Mouse (Mus musculus) hindbrain, embryonic 16.5 days (tissue): ENCODE data around the gene Pdgfa. TPM values are rescaled to one million over a fixed set of nuclear protein-coding genes. Genes with fewer than 3 reads are reported as not detected.

Source experiments
- ATAC-seq: fragments of 200-750 bp; cut with Nextera tagmentation; 2 replicates; pipeline ENCODE4 v1.8.0; 2017; ENCODE audit warnings: moderate TSS enrichment, moderate library complexity
- H3K27ac ChIP-seq: fragments of 300-500 bp; sonication (generic); 2 replicates; pipeline ENCODE4 v1.5.1; 2014; ENCODE audit warnings: low read depth, mild to moderate bottlenecking, control low read depth, low read length, moderate library complexity
- H3K27me3 ChIP-seq: fragments of 300-500 bp; sonication (generic); replicated peaks from 2 replicates; pipeline ENCODE4 v1.6.1; 2014; ENCODE audit warnings: low read length; ENCODE audit not compliant: control insufficient read depth, insufficient read depth
- H3K36me3 ChIP-seq: fragments of 300-500 bp; sonication (generic); 2 replicates; pipeline ENCODE4 v1.6.1; 2014; ENCODE audit warnings: mild to moderate bottlenecking, low read length, moderate library complexity, mixed read lengths; ENCODE audit not compliant: control insufficient read depth, insufficient read depth
- H3K4me1 ChIP-seq: fragments of 300-500 bp; sonication (generic); 2 replicates; pipeline ENCODE4 v1.6.1; 2014; ENCODE audit warnings: low read depth, low read length; ENCODE audit not compliant: control insufficient read depth, insufficient read depth
- H3K4me2 ChIP-seq: fragments of 300-500 bp; sonication (generic); 2 replicates; pipeline ENCODE4 v1.6.1; 2014; ENCODE audit warnings: mild to moderate bottlenecking, low read length, control low read depth, moderate library complexity
- H3K4me3 ChIP-seq: fragments of 300-500 bp; sonication (generic); 2 replicates; pipeline ENCODE4 v1.5.1; 2014; ENCODE audit warnings: mild to moderate bottlenecking, low read length, control low read depth, moderate library complexity
- H3K9ac ChIP-seq: fragments of 300-500 bp; sonication (generic); 2 replicates; pipeline ENCODE4 v1.6.1; 2014; ENCODE audit warnings: low read depth, mild to moderate bottlenecking, control low read depth, low read length, moderate library complexity
- H3K9me3 ChIP-seq: fragments of 300-500 bp; sonication (generic); 2 replicates; pipeline ENCODE4 v1.6.1; 2014; ENCODE audit warnings: mild to moderate bottlenecking, low read length, moderate library complexity; ENCODE audit not compliant: control insufficient read depth
- WGBS: fragments of 180-500 bp; shearing (Covaris S2); extraction: QIAGEN DNeasy Blood & Tissue Kit; methylation state at CpG from one replicate; pipeline ENCODE4 v1.1.7; 2014; 5-methylcytosine and 5-hydroxymethylcytosine counted together
- polyA plus RNA-seq: library from polyadenylated mRNA; unstranded; fragments of >200 nt; fragmentation: Nextera tagmentation; extraction: Ambion mirVana; gene quantifications from 2 replicates; pipeline ENCODE4 v1.2.1, GENCODE M21; 2015

Pdgfa gene
- polyA plus RNA-seq, 1 experiment from 2014 or later: 33.4 TPM

GRCm38 (mm10) chr5:139024351-139025105 lies 27.4 kb upstream of the Pdgfa start:
- no peak overlapping the region for H3K27ac ChIP-seq
- no peak overlapping the region for H3K4me3 ChIP-seq
- H3K36me3 ChIP-seq: no peaks in the 10 kb centered on the region
- no peaks in the 10 kb centered on the region for H3K27me3 ChIP-seq
- H3K9me3 ChIP-seq: no peaks in the 10 kb centered on the region
- H3K4me2 ChIP-seq: no peak overlapping the region
- no peak overlapping the region for H3K9ac ChIP-seq
- ATAC-seq: no peak
- H3K4me1 ChIP-seq: peaks cover 8% of the 10 kb centered on the region
- WGBS: 77% methylated on average over 12 of the region's 12 CpGs

DNA sequence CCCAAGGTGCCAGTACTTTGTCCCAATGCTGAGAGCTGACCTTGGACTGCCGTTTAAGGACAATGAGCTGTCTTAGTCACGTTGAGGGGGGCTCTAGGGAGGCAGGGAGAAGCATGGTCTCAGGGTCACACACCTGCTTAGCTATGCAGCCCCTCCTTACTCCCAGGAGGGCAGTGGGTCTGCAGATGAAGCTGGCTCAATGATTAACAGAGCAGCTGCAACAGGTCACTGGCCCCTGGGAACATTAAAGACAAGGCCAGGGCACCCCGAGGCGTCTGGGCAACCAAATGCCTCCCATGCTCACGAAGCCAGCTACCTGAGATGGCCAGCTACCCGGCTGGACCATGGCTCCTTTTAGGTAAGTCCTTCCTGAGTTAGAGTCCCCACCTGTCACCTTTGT lies 23.4 kb upstream of the Pdgfa start:
- H3K4me2 ChIP-seq: no peak overlapping the region
- WGBS: 68% methylated on average over 6 of the region's 6 CpGs
- H3K4me1 ChIP-seq: no peaks in the 10 kb centered on the region
- H3K4me3 ChIP-seq: no peak overlapping the region
- H3K27ac ChIP-seq: no peak overlapping the region
- H3K27me3 ChIP-seq: no peaks in the 10 kb centered on the region
- no peak for ATAC-seq
- peaks cover 17% of the 10 kb centered on the region for H3K36me3 ChIP-seq
- no peaks in the 10 kb centered on the region for H3K9me3 ChIP-seq
- no peak overlapping the region for H3K9ac ChIP-seq

- 77% methylated on average over 15 of the region's 15 CpGs for WGBS
- H3K27me3 ChIP-seq: no peaks in the 10 kb centered on the region
Observed at GRCm38 (mm10) chr5:139017371-139018124, 20.4 kb upstream of the Pdgfa start.

DNA sequence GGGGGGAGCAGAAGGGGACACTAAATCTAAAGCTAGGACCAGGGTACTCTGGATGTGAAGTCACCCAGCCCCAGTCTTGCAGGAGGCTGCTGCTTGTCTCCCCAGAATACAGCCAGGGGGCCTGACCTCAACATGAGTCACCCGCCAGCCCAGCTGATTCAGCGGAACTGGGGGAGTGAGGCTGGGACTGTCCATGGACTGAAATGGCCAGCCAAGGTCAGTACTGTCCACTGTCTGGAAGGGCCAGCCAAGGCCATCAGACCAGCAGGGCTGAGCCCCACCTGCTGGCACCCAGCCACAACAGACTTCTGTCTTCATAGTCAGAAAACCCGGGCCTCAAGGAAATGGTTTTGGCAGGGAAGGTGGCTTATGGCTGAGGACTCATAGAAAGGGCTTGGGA lies 17.9 kb upstream of the Pdgfa start:
- no peaks in the 10 kb centered on the region for H3K4me1 ChIP-seq
- H3K9ac ChIP-seq: no peak overlapping the region
- no peak overlapping the region for H3K27ac ChIP-seq
- H3K4me3 ChIP-seq: no peak overlapping the region
- H3K27me3 ChIP-seq: no peaks in the 10 kb centered on the region
- no peaks in the 10 kb centered on the region for H3K9me3 ChIP-seq
- H3K4me2 ChIP-seq: no peak overlapping the region
- 60% methylated on average over 3 of the region's 3 CpGs for WGBS
- H3K36me3 ChIP-seq: peaks cover 17% of the 10 kb centered on the region
- ATAC-seq: no peak

More at GRCm38 (mm10) chr5:139017371-139018124, 20.4 kb upstream of the Pdgfa start:
- no peaks in the 10 kb centered on the region for H3K9me3 ChIP-seq
- H3K27ac ChIP-seq: no peak overlapping the region
- ATAC-seq: no peak
- no peaks in the 10 kb centered on the region for H3K4me1 ChIP-seq
- peaks cover 17% of the 10 kb centered on the region for H3K36me3 ChIP-seq
- no peak overlapping the region for H3K4me3 ChIP-seq
- no peak overlapping the region for H3K9ac ChIP-seq
- no peak overlapping the region for H3K4me2 ChIP-seq

- no peak for ATAC-seq
- Histone ChIP-seq H3K36me3 (no peaks in the 10 kb centered on the region), H3K9me3 (no peaks in the 10 kb centered on the region), H3K27me3 (no peaks in the 10 kb centered on the region), H3K27ac (no peak overlapping the region), H3K9ac (no peak overlapping the region), H3K4me3 (no peak overlapping the region), H3K4me1 (no peaks in the 10 kb centered on the region), H3K4me2 (no peak overlapping the region)
- WGBS: 59% methylated on average over 2 of the region's 2 CpGs
Observed at GRCm38 (mm10) chr5:139010649-139011048, 13.5 kb upstream of the Pdgfa start.

DNA sequence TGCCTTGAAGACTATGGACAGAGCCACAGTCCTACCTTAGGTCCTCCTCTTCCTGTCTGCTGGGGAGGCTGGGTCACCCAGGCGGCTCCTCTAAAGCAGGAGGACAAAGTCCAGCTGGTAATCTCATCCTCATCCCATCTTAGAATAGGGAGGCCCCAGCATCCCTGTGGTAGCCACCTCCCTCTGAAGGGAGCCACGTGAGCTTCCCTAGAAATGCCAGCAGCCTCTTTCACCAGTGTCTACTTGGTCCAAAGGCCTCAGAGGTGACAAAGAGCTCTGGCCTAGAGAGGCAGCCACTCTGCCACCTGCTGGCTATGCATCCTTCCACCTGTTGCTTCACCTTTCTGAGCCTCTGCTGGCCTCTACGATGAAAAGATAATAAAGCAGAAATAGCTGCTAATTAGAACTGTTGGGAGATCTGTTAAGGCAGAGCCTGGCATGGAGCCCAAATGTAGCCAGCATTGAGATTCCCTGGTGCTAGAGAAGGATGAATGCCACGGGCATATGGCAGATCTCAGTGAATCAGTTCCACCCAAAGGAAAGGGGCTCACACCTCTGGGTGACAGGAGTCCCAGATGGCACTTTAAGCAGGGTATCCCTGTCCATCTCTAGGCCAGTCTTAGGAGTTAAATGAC lies 10.1 kb upstream of the Pdgfa start:
- 46% methylated on average over 4 of the region's 4 CpGs for WGBS
- Histone ChIP-seq H3K9me3 (no peaks in the 10 kb centered on the region), H3K27ac (no peak overlapping the region), H3K36me3 (no peaks in the 10 kb centered on the region), H3K4me3 (no peak overlapping the region), H3K27me3 (no peaks in the 10 kb centered on the region; the same call in 1 of the 2 replicates), H3K4me2 (no peak overlapping the region), H3K9ac (no peak overlapping the region), H3K4me1 (no peaks in the 10 kb centered on the region)
- ATAC-seq: no peak

DNA sequence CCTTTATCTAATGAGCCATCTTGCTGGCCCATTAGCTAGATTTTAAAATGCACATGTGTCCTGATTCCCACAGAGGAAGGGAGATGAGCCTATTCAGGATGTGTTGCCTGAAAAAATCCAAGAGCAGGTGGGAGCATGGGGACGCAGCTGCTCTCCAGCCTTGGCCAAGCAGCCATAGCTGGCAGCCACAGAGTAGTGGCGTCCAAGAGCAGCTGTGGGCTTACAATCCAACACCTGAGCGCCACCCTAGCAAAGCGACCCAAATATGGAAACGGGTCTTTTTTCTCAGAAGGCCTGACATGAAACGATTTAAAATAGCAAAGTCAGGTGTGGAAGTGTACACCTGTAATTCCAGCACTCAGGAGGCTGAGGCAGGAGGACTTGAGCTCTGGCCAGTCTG lies 7.4 kb upstream of the Pdgfa start:
- no peak for ATAC-seq
- Histone ChIP-seq H3K4me1 (no peaks in the 10 kb centered on the region), H3K36me3 (no peaks in the 10 kb centered on the region), H3K27me3 (peaks cover 6% of the 10 kb centered on the region), H3K9ac (no peak overlapping the region), H3K9me3 (peaks cover 7% of the 10 kb centered on the region; the same call in 1 of the 2 replicates), H3K4me3 (no peak overlapping the region), H3K27ac (no peak overlapping the region), H3K4me2 (no peak overlapping the region)
- WGBS: 67% methylated on average over 6 of the region's 6 CpGs

GRCm38 (mm10) chr5:138999716-139000115 lies 2.5 kb upstream of the Pdgfa start:
- Histone ChIP-seq H3K27me3 (peaks cover 26% of the 10 kb centered on the region), H3K36me3 (no peaks in the 10 kb centered on the region), H3K4me1 (peaks cover 31% of the 10 kb centered on the region), H3K9me3 (peaks cover 7% of the 10 kb centered on the region; the same call in 1 of the 2 replicates), H3K27ac (no peak overlapping the region), H3K4me2 (no peak overlapping the region), H3K9ac (no peak overlapping the region), H3K4me3 (no peak overlapping the region)
- ATAC-seq: no peak
- WGBS: 85% methylated on average over 7 of the region's 7 CpGs
